Mouse (Mus musculus) testis, adult 2 months (tissue): ENCODE results near the gene Cuedc1.

ENCODE experiments used
- CTCF ChIP-seq: fragments of 200-500 bp; IDR thresholded peaks from 2 replicates; pipeline ENCODE4 v1.5.1; 2012; ENCODE audit warnings: low read depth, mild to moderate bottlenecking, inconsistent platforms, low read length, moderate library complexity; ENCODE audit not compliant: control insufficient read depth, insufficient read depth, insufficient replicate concordance
- POLR2A ChIP-seq: fragments of 200-500 bp; IDR thresholded peaks from 2 replicates; pipeline ENCODE4 v1.6.1; 2012; ENCODE audit warnings: low read depth, mild to moderate bottlenecking, inconsistent platforms, low read length, moderate library complexity; ENCODE audit not compliant: control insufficient read depth

DNA sequence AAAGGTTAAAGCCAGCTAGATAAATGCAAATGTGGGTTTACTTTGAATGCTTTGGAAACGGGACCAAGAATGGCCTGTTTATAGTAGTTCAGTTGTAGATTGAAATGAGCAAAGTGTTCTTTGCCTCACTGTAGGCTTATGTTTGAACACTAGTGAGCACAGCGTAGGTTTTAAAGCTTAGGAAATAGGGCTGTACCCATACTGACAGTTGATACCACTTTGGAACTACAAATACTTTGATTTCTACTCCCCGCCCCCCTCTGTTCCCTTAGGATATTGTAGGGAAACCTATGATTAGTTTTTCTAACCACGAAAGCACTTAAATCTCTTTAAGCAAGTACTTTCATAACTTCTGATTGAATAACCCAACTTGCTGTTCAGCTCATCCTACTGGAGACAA is 45.2 kb upstream of the Cuedc1 start:
- TF ChIP-seq CTCF = no peak
- no peak for TF ChIP-seq POLR2A
